Mouse (Mus musculus): ENCODE measurements around the gene Hist1h4j. TPM values are rescaled to one million over a fixed set of nuclear protein-coding genes. Genes with fewer than 3 reads are reported as not detected.
"Not testable (repeated sequence)": the region's sequence is repeated elsewhere in the genome, so short reads cannot be mapped to it uniquely, and the experiment has no call there.

Gene Hist1h4j
- polyA plus RNA-seq, 1 experiment from 2014 or later: 0.37 TPM

GRCm38 (mm10) chr13:21715864-21716539, 18.9 kb upstream of the Hist1h4j start, which contains the start of the genes Hist1h2bl and Hist1h2ai:
Gene Hist1h2bl, minus strand, starts transcription at chr13:21716143.
Gene Hist1h2ai, plus strand, starts transcription at chr13:21716422.
- ATAC-seq (ENCODE audit: low read depth): peak; percentile 94
- not testable (repeated sequence) for H3K9me3 ChIP-seq (ENCODE audit: control insufficient read depth, low read length); H3K36me3 ChIP-seq (ENCODE audit: control insufficient read depth, insufficient read depth, low read length); H3K27me3 ChIP-seq (ENCODE audit: control insufficient read depth, insufficient read depth, low read length)
- Histone ChIP-seq H3K27ac (ENCODE audit: low read depth, low read length) (peak within 1 kb of the TSS; percentile 92), H3K4me1 (ENCODE audit: control insufficient read depth, insufficient read depth, low read length) (peaks cover 17% of the 10 kb centered on the region), H3K4me2 (ENCODE audit: low read depth, low read length) (peak within 1 kb of the TSS; percentile 76), H3K9ac (replicated peaks; ENCODE audit: low read depth, low read length) (peak within 1 kb of the TSS; percentile 17), H3K4me3 (ENCODE audit: low read depth, low read length) (peak within 1 kb of the TSS; percentile 37)
- under 1% methylated on average over 29 of the region's 50 CpGs for WGBS

- H3K4me2 ChIP-seq (ENCODE audit: low read depth, low read length): peak overlapping the region; percentile 76
- 0% methylated on average over 9 of the region's 38 CpGs for WGBS
- H3K4me1 ChIP-seq (ENCODE audit: control insufficient read depth, insufficient read depth, low read length): peaks cover 20% of the 10 kb centered on the region
- not testable (repeated sequence) for H3K9me3 ChIP-seq (ENCODE audit: control insufficient read depth, low read length); H3K36me3 ChIP-seq (ENCODE audit: control insufficient read depth, insufficient read depth, low read length); H3K27me3 ChIP-seq (ENCODE audit: control insufficient read depth, insufficient read depth, low read length)
- H3K27ac ChIP-seq (ENCODE audit: low read depth, low read length): peak overlapping the region; percentile 92
- H3K4me3 ChIP-seq (ENCODE audit: low read depth, low read length): peak overlapping the region; percentile 37
- peak overlapping the region; percentile 17 for H3K9ac ChIP-seq (replicated peaks; ENCODE audit: low read depth, low read length)
- peak; percentile 10 for ATAC-seq (ENCODE audit: low read depth)
Measured at GRCm38 (mm10) chr13:21716540-21717391, 18.1 kb upstream of the Hist1h4j start.

- peaks cover 23% of the 10 kb centered on the region for H3K4me1 ChIP-seq (ENCODE audit: control insufficient read depth, insufficient read depth, low read length)
- under 1% methylated on average over 21 of the region's 56 CpGs for WGBS
Measured at GRCm38 (mm10) chr13:21717397-21718357, 17.2 kb upstream of the Hist1h4j start, which contains the start of gene Hist1h3h. Gene Hist1h3h, plus strand, starts transcription at chr13:21717659.

GRCm38 (mm10) chr13:21718381-21719080, 16.3 kb upstream of the Hist1h4j start:
- H3K4me2 ChIP-seq (ENCODE audit: low read depth, low read length): peak overlapping the region; percentile 76
- peak overlapping the region; percentile 16; the same call in 1 of the 2 replicates for H3K27ac ChIP-seq (ENCODE audit: low read depth, low read length)
- no peaks in the 10 kb centered on the region for H3K36me3 ChIP-seq (ENCODE audit: control insufficient read depth, insufficient read depth, low read length)
- no peaks in the 10 kb centered on the region for H3K27me3 ChIP-seq (ENCODE audit: control insufficient read depth, insufficient read depth, low read length)
- H3K4me3 ChIP-seq (ENCODE audit: low read depth, low read length): peak overlapping the region; percentile 30
- no peak for ATAC-seq (ENCODE audit: low read depth)
- WGBS: 64% methylated on average over 4 of the region's 4 CpGs
- peak overlapping the region; percentile 41 for H3K9ac ChIP-seq (replicated peaks; ENCODE audit: low read depth, low read length)
- no peaks in the 10 kb centered on the region for H3K9me3 ChIP-seq (ENCODE audit: control insufficient read depth, low read length)
- H3K4me1 ChIP-seq (ENCODE audit: control insufficient read depth, insufficient read depth, low read length): peaks cover 24% of the 10 kb centered on the region

More at GRCm38 (mm10) chr13:21717397-21718357, 17.2 kb upstream of the Hist1h4j start, which contains the start of gene Hist1h3h:
- H3K9me3 ChIP-seq (ENCODE audit: control insufficient read depth, low read length); H3K36me3 ChIP-seq (ENCODE audit: control insufficient read depth, insufficient read depth, low read length); H3K27me3 ChIP-seq (ENCODE audit: control insufficient read depth, insufficient read depth, low read length): not testable (repeated sequence)
- Histone ChIP-seq H3K27ac (ENCODE audit: low read depth, low read length) (peak within 1 kb of the TSS; percentile 92), H3K4me3 (ENCODE audit: low read depth, low read length) (peak within 1 kb of the TSS; percentile 37), H3K4me2 (ENCODE audit: low read depth, low read length) (peak within 1 kb of the TSS; percentile 76), H3K9ac (replicated peaks; ENCODE audit: low read depth, low read length) (peak within 1 kb of the TSS; percentile 41)
- ATAC-seq (ENCODE audit: low read depth): peak; percentile 42

- Histone ChIP-seq H3K4me2 (ENCODE audit: low read depth, low read length) (peak overlapping the region; percentile 54), H3K27ac (ENCODE audit: low read depth, low read length) (peak overlapping the region; percentile 55), H3K4me1 (ENCODE audit: control insufficient read depth, insufficient read depth, low read length) (peaks cover 17% of the 10 kb centered on the region), H3K4me3 (ENCODE audit: low read depth, low read length) (peak overlapping the region; percentile 37)
- under 1% methylated on average over 19 of the region's 44 CpGs for WGBS
- H3K36me3 ChIP-seq (ENCODE audit: control insufficient read depth, insufficient read depth, low read length); H3K9ac ChIP-seq (replicated peaks; ENCODE audit: low read depth, low read length); H3K27me3 ChIP-seq (ENCODE audit: control insufficient read depth, insufficient read depth, low read length); H3K9me3 ChIP-seq (ENCODE audit: control insufficient read depth, low read length): not testable (repeated sequence)
- ATAC-seq (ENCODE audit: low read depth): peak; percentile 7
Measured at GRCm38 (mm10) chr13:21721107-21721756, 13.6 kb upstream of the Hist1h4j start.

- H3K36me3 ChIP-seq (ENCODE audit: control insufficient read depth, insufficient read depth, low read length); H3K9me3 ChIP-seq (ENCODE audit: control insufficient read depth, low read length); H3K27me3 ChIP-seq (ENCODE audit: control insufficient read depth, insufficient read depth, low read length): not testable (repeated sequence)
- H3K4me2 ChIP-seq (ENCODE audit: low read depth, low read length): peak within 1 kb of the TSS; percentile 54
- peaks cover 17% of the 10 kb centered on the region for H3K4me1 ChIP-seq (ENCODE audit: control insufficient read depth, insufficient read depth, low read length)
- peak within 1 kb of the TSS; percentile 37 for H3K4me3 ChIP-seq (ENCODE audit: low read depth, low read length)
- under 1% methylated on average over 22 of the region's 37 CpGs for WGBS
- H3K27ac ChIP-seq (ENCODE audit: low read depth, low read length): peak within 1 kb of the TSS; percentile 73
- ATAC-seq (ENCODE audit: low read depth): peak; percentile 97
- H3K9ac ChIP-seq (replicated peaks; ENCODE audit: low read depth, low read length): peak within 1 kb of the TSS; percentile 41; the same call in 1 of the 2 replicates
Measured at GRCm38 (mm10) chr13:21721757-21722372, 13.0 kb upstream of the Hist1h4j start, which contains the start of gene Hist1h2bm. Gene Hist1h2bm, plus strand, starts transcription at chr13:21722044.

- Histone ChIP-seq H3K27me3 (ENCODE audit: control insufficient read depth, insufficient read depth, low read length) (no peaks in the 10 kb centered on the region), H3K36me3 (ENCODE audit: control insufficient read depth, insufficient read depth, low read length) (no peaks in the 10 kb centered on the region), H3K4me3 (ENCODE audit: low read depth, low read length) (peak overlapping the region; percentile 37), H3K27ac (ENCODE audit: low read depth, low read length) (peak overlapping the region; percentile 73; the same call in 1 of the 2 replicates), H3K9ac (replicated peaks; ENCODE audit: low read depth, low read length) (peak overlapping the region; percentile 41; the same call in 1 of the 2 replicates), H3K9me3 (ENCODE audit: control insufficient read depth, low read length) (no peaks in the 10 kb centered on the region), H3K4me1 (ENCODE audit: control insufficient read depth, insufficient read depth, low read length) (peaks cover 17% of the 10 kb centered on the region), H3K4me2 (ENCODE audit: low read depth, low read length) (peak overlapping the region; percentile 54)
- 2% methylated on average over 9 of the region's 11 CpGs for WGBS
- ATAC-seq (ENCODE audit: low read depth): peak; percentile 29
Measured at GRCm38 (mm10) chr13:21722373-21722925, 12.4 kb upstream of the Hist1h4j start.

All from neural tube, embryonic 14.5 days (tissue).